8 mouse cellular contexts compared by ENCODE assay signal in genomic region chr15:34743130-34743782, GRCm38 (mm10).
A peak's percentile ranks its signal among the peaks of the same experiment; 100 is the strongest.
DNase-seq lines count a peak whose midpoint lies in the region; ATAC-seq and TF ChIP-seq lines count a peak whose summit lies in the region.

No protein-coding gene starts in this region.

- no peak overlapping the region for H3K27ac ChIP-seq in hindbrain, embryonic 10.5 days
- no peak overlapping the region for H3K27ac ChIP-seq in hindbrain, embryonic 13.5 days
- no peak overlapping the region for H3K27ac ChIP-seq in gastrocnemius, adult 2 months
- no peak overlapping the region for H3K27ac ChIP-seq in midbrain, postnatal 0 days (ENCODE audit: low read depth, low read length)

- H3K9me3 ChIP-seq in hindbrain, embryonic 10.5 days: no peaks in the 10 kb centered on the region
- no peaks in the 10 kb centered on the region for H3K9me3 ChIP-seq in hindbrain, embryonic 13.5 days
- H3K9me3 ChIP-seq in midbrain, postnatal 0 days (ENCODE audit: low read length): no peaks in the 10 kb centered on the region

- TF ChIP-seq CTCF in gastrocnemius, adult 2 months (IDR thresholded peaks at IDR 0.05): peak; percentile 93
- TF ChIP-seq CTCF in midbrain, postnatal 0 days (IDR thresholded peaks at IDR 0.05): peak; percentile 68

- no peaks in the 10 kb centered on the region for H3K36me3 ChIP-seq in hindbrain, embryonic 10.5 days
- H3K36me3 ChIP-seq in hindbrain, embryonic 13.5 days: no peaks in the 10 kb centered on the region
- H3K36me3 ChIP-seq in midbrain, postnatal 0 days (ENCODE audit: insufficient read depth, low read length): no peaks in the 10 kb centered on the region

- DNase-seq in hindbrain, embryonic 10.5 days (ENCODE audit: low spot score): peak; percentile 33
- DNase-seq in R1 (ENCODE audit: low read depth, low spot score): peak; percentile 78
- DNase-seq in cerebellum, postnatal 10 days: peak; percentile 79 to 81
- DNase-seq in gastrocnemius, adult 2 months: peak; percentile 57
- DNase-seq in left cerebral cortex, adult 11 months (ENCODE audit: low spot score): peak; percentile 32
- DNase-seq in midbrain, postnatal 0 days (ENCODE audit: low spot score): peak; percentile 21
- peak; percentile 11 for DNase-seq in thymus, adult 18-20 months

- 39% methylated on average over 15 of the region's 15 CpGs for WGBS in hindbrain, embryonic 10.5 days
- WGBS in hindbrain, embryonic 13.5 days: 44% methylated on average over 15 of the region's 15 CpGs
- 43% methylated on average over 15 of the region's 15 CpGs for WGBS in midbrain, postnatal 0 days

- peaks cover 5% of the 10 kb centered on the region; the same call in 1 of the 2 replicates for H3K4me1 ChIP-seq in hindbrain, embryonic 10.5 days (replicated peaks)
- H3K4me1 ChIP-seq in hindbrain, embryonic 13.5 days (replicated peaks): no peaks in the 10 kb centered on the region
- H3K4me1 ChIP-seq in midbrain, postnatal 0 days (ENCODE audit: insufficient read depth, low read length): no peaks in the 10 kb centered on the region

- intact Hi-C loops in gastrocnemius, adult 2 months (cut with DNase I): loop anchor here (2.0 to 10.0 kb wide), 3 partner anchors 148 to 1404 kb away; no protein-coding TSS in a partner anchor

- no peak overlapping the region for H3K4me2 ChIP-seq in hindbrain, embryonic 13.5 days
- no peak overlapping the region for H3K4me2 ChIP-seq in midbrain, postnatal 0 days (ENCODE audit: low read depth, low read length, poor library complexity, severe bottlenecking)

- H3K9ac ChIP-seq in hindbrain, embryonic 13.5 days: no peak overlapping the region
- no peak overlapping the region for H3K9ac ChIP-seq in midbrain, postnatal 0 days (replicated peaks; ENCODE audit: low read length, poor library complexity, severe bottlenecking)

- no peak for ATAC-seq in hindbrain, embryonic 13.5 days (ENCODE audit: low FRiP score)
- ATAC-seq in midbrain, postnatal 0 days (ENCODE audit: low FRiP score): no peak

- H3K27me3 ChIP-seq in hindbrain, embryonic 10.5 days (ENCODE audit: insufficient read depth, poor library complexity, severe bottlenecking): no peaks in the 10 kb centered on the region
- H3K27me3 ChIP-seq in hindbrain, embryonic 13.5 days: no peaks in the 10 kb centered on the region
- no peaks in the 10 kb centered on the region for H3K27me3 ChIP-seq in midbrain, postnatal 0 days (ENCODE audit: insufficient read depth, low read length)

- H3K4me3 ChIP-seq in hindbrain, embryonic 10.5 days: no peak overlapping the region
- no peak overlapping the region for H3K4me3 ChIP-seq in hindbrain, embryonic 13.5 days
- H3K4me3 ChIP-seq in gastrocnemius, adult 2 months: no peak overlapping the region
- H3K4me3 ChIP-seq in midbrain, postnatal 0 days (ENCODE audit: low read depth, low read length): no peak overlapping the region

Comparison
In these comparisons a context has a peak if more than half of its experiments do, and no peak if none do; other contexts are left out.
1. DNase-seq: peak in every context shown above with its lines; median percentile 80 in cerebellum, postnatal 10 days; 78 in R1; 57 in gastrocnemius, adult 2 months; 33 in hindbrain, embryonic 10.5 days; 32 in left cerebral cortex, adult 11 months; 21 in midbrain, postnatal 0 days; 11 in thymus, adult 18-20 months.